Mouse (Mus musculus) spleen, embryonic (tissue): ENCODE data around the gene Fcgr2b.
"Not testable (repeated sequence)": the region's sequence is repeated elsewhere in the genome, so short reads cannot be mapped to it uniquely, and the experiment has no call there.

Source experiments
- CTCF ChIA-PET: fragments of 350-600 bp; sonication (Branson Sonifier 250); formaldehyde crosslinking; loops from one replicate; lab custom pipeline; 2022; lab: Charles Lee

The Fcgr2b gene

GRCm38 (mm10) chr1:170981679-170982078 lies 5.3 kb upstream of the Fcgr2b start:
- CTCF ChIA-PET, result interaction anchor here (0.6 to 1.1 kb wide), 2 partner anchors 9 to 16 kb away, joined by 4 to 6 read pairs; no protein-coding TSS in a partner anchor

- CTCF ChIA-PET, result no interaction called here
These were observed 2.3 kb upstream of the Fcgr2b start for GRCm38 (mm10) chr1:170978601-170979000.

GRCm38 (mm10) chr1:170975751-170976161 lies 591 bp downstream of the Fcgr2b start:
- CTCF ChIA-PET, result interaction anchor here (0.7 kb wide), 1 partner anchor 16 kb away, joined by 3 read pairs; no protein-coding TSS in a partner anchor

GRCm38 (mm10) chr1:170975350-170975749 lies 997 bp downstream of the Fcgr2b start:
- CTCF ChIA-PET, result interaction anchor here (0.7 kb wide), 1 partner anchor 17 kb away, joined by 3 read pairs; no protein-coding TSS in a partner anchor

- CTCF ChIA-PET, result no interaction called here
These were observed 1.6 kb downstream of the Fcgr2b start for GRCm38 (mm10) chr1:170974736-170975135.

GRCm38 (mm10) chr1:170974171-170974570 lies 2.2 kb downstream of the Fcgr2b start:
- CTCF ChIA-PET, result no interaction called here

GRCm38 (mm10) chr1:170972936-170973335 lies 3.4 kb downstream of the Fcgr2b start:
- CTCF ChIA-PET, result interaction anchor here (0.8 kb wide), 1 partner anchor 57 kb away, joined by 3 read pairs; no protein-coding TSS in a partner anchor

- CTCF ChIA-PET, result interaction anchor here (0.7 kb wide), 1 partner anchor 165 kb away, joined by 6 read pairs; no protein-coding TSS in a partner anchor
These were observed 3.9 kb downstream of the Fcgr2b start for GRCm38 (mm10) chr1:170972494-170972893.

- CTCF ChIA-PET, result interaction anchor here (0.6 kb wide), 1 partner anchor 877 kb away, joined by 5 read pairs; no protein-coding TSS in a partner anchor
These were observed 7.8 kb downstream of the Fcgr2b start for GRCm38 (mm10) chr1:170968576-170968975.

GRCm38 (mm10) chr1:170967581-170967980 lies 8.8 kb downstream of the Fcgr2b start:
- CTCF ChIA-PET, result interaction anchor here (1.1 kb wide), 1 partner anchor 29 kb away, joined by 3 read pairs; no protein-coding TSS in a partner anchor

- CTCF ChIA-PET, result no interaction called here
These were observed 13.3 kb downstream of the Fcgr2b start for GRCm38 (mm10) chr1:170963087-170963486.

- CTCF ChIA-PET, result no interaction called here
These were observed 14.0 kb downstream of the Fcgr2b start for GRCm38 (mm10) chr1:170962301-170962700.

- CTCF ChIA-PET, result no interaction called here
These were observed 15.2 kb downstream of the Fcgr2b start for GRCm38 (mm10) chr1:170961101-170961500.

- CTCF ChIA-PET, result no interaction called here
These were observed 16.6 kb downstream of the Fcgr2b start for GRCm38 (mm10) chr1:170959791-170960190.

- CTCF ChIA-PET, result no interaction called here
These were observed 18.1 kb downstream of the Fcgr2b start for GRCm38 (mm10) chr1:170958225-170958624.

GRCm38 (mm10) chr1:170953192-170953591 lies 23.2 kb downstream of the Fcgr2b start:
- CTCF ChIA-PET, result no interaction called here

- CTCF ChIA-PET, result interaction anchor here (0.6 kb wide), 1 partner anchor 10 kb away, joined by 4 read pairs; no protein-coding TSS in a partner anchor
These were observed 25.6 kb downstream of the Fcgr2b start for GRCm38 (mm10) chr1:170950772-170951171.

- CTCF ChIA-PET, result not testable (repeated sequence)
These were observed 31.4 kb downstream of the Fcgr2b start for GRCm38 (mm10) chr1:170944908-170945307.

GRCm38 (mm10) chr1:170944151-170944550 lies 32.2 kb downstream of the Fcgr2b start:
- CTCF ChIA-PET, result not testable (repeated sequence)

GRCm38 (mm10) chr1:170939255-170939654 lies 37.1 kb downstream of the Fcgr2b start:
- CTCF ChIA-PET, result interaction anchor here (2.0 kb wide), 1 partner anchor 12 kb away, joined by 19 read pairs; the partner anchor contains the start of gene Fcrla

GRCm38 (mm10) chr1:170934383-170934782 lies 42.0 kb downstream of the Fcgr2b start:
- CTCF ChIA-PET, result no interaction called here

GRCm38 (mm10) chr1:170933940-170934339 lies 42.4 kb downstream of the Fcgr2b start:
- CTCF ChIA-PET, result no interaction called here

- CTCF ChIA-PET, result no interaction called here
These were observed 42.9 kb downstream of the Fcgr2b start for GRCm38 (mm10) chr1:170933386-170933920.
